Mouse (Mus musculus) lung, postnatal 0 days (tissue): ENCODE data around the gene Ccm2.

ENCODE experiments used
- CTCF ChIP-seq: IDR thresholded peaks from 2 replicates; pipeline ENCODE4 v1.5.1; 2016; ENCODE audit warnings: antibody characterized with exemption, mild to moderate bottlenecking
- EP300 ChIP-seq: IDR thresholded peaks from 2 replicates; pipeline ENCODE4 v1.6.1; 2016; ENCODE audit warnings: antibody characterized with exemption, mild to moderate bottlenecking, control low read depth

DNA sequence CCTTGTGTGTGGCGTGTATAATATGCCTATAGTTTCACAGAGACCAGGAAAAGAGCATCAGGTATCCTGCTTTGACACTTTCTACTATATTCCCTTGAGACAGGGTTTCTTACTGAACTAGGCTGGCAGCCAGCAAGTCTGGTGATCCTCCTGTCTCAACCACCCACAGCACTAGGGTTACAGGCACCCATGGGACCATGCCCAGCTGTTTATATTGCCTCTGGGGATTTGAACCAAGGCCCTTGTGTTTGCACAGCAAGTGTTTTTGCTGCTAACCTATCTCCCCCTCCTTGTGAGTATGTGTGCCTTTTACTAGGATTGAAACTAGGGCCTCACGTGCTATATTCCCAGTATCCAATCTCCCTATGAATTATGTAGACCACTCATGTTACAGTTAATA, 34.9 kb downstream of the Ccm2 start:
- TF ChIP-seq CTCF (no peak), EP300 (no peak)
